Mouse (Mus musculus) forelimb bud, embryonic 11.5 days (tissue): ENCODE measurements around the gene Cd59b.
A peak's percentile ranks its signal among the peaks of the same experiment; 100 is the strongest.

ENCODE experiments used
- DNase-seq: peaks from one replicate; pipeline ENCODE4 v3.0.0-alpha.2; 2012; ENCODE audit warnings: low read depth, low spot score

Gene Cd59b

DNA sequence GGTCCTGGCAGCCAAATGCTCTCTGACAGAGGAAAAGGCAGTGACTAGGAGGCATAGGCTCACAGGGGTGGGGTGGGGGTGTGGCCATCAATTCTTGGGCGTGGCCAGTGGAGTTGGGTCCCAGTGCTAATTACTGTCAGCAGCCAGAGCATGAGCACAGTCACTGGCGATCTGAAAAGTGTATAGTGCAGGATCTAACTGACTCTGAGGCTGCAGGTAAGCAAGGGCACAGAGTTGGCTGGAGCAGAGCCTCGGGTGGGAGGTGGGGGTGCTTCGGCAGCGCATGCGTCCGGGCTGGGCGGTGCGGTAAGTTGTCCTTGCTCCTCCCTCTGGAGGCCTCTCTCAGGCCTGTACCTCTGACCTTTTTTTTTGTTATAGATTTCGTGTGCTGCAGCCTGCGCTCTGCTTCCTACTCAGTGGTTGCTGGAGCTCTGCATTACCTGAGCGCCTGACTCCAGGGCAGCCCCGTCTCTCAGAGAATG, at the start of gene Cd59b:
TSS of gene Cd59b (plus strand) at position 146 of the 482 bp plus-strand sequence.
- peak; percentile 45 for DNase-seq

DNA sequence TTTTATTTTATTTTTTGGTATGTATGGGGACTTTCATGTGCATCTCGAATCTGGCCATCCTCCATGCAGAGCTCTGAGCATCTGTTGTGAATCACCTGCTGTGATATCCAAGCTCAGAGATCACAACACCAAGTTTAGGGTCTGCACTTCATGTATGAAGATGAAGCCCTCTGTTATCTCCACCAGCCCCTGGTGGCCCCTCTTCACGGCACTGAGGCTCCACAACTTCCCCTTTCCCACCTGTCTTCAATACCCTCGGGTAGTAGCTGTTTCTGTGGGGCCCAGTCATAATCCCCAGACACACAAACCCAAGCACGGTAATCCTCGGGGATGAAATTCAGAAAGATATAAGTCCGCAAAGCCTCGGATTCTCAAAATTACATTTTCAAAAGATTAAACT, 46.6 kb upstream of the Cd59b start:
- no peak for DNase-seq

DNA sequence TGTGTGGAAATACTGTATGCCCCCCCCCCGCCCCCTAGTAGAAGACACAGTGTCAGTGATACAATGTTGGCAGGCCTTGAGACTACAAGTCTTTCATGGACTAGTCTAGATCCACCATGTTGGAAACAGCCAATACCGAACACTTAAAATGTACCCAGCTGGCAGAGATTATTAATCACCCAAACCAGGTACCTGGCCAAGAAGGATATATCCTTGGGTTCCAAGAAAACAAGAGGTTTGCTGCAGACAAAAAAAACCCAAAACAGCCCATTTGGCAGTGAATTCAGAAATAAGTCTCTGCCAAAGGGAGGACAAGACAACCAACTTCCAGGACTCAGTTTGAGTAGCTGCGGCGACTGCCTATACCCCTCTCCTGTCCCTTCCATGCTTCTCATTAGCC, 45.0 kb upstream of the Cd59b start:
- no peak for DNase-seq

DNA sequence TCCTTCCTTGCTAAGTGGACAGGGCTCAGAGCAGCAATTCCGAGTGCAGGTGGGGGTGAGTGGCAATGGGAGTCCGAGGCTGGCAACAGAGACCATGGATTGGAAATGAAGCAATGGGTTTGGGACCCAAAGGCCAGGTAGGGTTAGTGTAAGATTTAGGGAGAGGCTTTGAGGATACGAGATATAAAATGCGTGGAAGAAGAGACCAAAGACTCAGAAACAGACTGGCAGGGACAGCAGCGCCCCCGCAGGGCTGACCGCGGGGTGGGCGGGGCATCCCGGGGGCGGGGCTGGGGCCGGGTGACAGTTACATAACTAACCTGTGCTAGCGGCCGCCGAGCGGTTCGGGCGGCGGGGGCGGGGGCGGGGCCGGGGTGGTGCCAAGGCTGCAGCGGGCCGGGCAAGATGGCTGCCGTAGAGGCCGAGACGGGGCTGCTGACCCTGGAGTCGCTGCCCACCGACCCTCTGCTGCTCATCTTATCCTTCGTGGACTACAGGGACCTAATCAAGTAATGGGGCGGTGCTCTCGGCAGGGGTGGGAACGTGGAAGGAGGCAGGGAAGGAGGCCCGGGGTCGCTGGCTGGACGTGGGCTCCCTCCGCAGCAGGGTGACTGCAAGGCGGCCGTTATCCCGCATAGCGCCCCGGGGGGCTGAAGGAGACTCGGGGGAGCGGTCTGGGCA, 42.1 kb upstream of the Cd59b start, which contains the start of gene Fbxo3:
TSS of gene Fbxo3 (plus strand) at position 264 of the 681 bp plus-strand sequence.
- peak; percentile 51 for DNase-seq

DNA sequence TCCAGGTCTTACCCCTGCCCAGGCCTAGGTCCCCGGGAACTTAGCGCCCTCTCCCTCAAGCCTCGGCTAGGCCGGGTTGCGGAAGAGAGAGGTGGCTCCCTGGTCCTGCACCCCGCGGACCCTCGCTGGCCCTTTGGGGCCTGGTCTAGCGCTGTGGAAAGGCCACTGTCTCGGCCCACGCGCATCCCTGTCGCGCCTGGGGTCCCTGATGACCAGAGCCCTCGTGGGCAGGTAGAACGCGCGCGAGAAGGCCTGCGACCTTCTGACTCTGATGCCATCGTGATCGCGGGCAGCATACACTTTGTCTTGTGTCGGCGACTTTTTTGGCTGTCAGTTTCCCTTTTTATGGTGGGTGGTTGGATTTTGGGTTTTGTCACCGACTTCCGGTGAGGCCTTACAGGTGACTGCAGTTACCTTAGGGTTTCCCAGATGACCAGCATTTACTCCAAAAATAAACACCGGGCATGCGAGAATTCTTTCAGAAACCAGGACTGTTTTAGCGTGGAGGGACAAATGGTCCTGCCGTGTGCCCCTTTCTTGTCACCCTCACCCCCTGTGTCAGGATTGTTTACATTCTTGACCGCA, 41.4 kb upstream of the Cd59b start, which contains the start of gene 4931422A03Rik:
TSS of gene 4931422A03Rik (minus strand) at position 223 of the 585 bp plus-strand sequence.
- DNase-seq = no peak

DNA sequence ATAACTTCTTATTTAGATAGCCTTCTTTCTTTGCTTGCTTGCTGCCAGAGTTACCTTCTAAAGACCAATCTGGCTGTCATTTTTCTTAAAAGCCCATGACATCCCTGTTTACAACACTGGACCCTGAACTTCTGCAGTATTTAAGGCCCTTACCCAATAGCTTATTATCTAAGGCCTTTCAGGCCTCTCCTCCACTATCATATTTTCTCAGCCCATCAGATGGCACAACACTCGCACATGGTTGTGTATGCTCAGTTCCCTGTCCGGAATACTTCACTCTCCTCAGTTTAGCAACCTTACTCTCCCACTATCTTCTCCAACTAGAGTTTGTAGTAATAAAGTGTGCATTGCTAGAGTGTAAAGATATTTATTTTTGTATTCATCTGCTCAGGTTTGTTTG, 40.6 kb upstream of the Cd59b start:
- no peak for DNase-seq

DNA sequence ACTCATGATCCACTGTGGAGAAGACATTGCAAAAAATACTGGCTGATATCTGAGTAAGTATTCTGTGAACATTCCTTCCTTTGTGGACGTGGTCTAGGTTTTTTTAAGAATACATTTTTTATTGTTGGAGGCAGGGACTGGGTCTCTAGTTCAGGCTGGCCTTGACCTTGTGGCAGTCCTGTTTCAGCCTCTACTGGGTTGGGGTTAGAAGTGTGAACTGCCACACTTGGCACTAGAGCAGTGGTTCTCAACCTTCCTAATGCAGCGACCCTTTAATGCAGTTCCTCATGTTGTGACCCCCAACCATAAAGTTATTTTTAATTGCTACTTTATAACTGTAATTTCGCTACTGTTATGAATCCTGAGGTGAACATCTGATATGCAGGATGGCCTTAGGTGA, 39.3 kb upstream of the Cd59b start:
- no peak for DNase-seq

DNA sequence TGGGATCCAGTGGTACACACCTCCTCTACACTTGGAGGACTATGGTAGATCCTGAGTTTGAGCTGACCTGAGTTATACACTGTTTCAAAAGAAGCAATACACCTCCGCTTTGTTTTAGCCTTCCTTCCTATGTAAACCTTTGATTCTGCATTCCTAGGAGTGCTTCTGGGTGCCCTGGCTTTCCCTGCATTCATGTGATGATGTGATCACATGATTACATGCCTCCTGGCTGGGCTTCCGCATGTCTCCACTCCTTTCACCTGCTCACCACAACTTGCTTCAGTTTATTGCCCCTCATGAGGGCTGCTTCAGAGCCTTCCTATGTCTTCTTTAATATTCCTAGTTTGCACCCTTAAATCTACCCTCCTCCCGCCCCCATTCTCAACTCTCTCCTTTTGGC, 37.6 kb upstream of the Cd59b start:
- no peak for DNase-seq

DNA sequence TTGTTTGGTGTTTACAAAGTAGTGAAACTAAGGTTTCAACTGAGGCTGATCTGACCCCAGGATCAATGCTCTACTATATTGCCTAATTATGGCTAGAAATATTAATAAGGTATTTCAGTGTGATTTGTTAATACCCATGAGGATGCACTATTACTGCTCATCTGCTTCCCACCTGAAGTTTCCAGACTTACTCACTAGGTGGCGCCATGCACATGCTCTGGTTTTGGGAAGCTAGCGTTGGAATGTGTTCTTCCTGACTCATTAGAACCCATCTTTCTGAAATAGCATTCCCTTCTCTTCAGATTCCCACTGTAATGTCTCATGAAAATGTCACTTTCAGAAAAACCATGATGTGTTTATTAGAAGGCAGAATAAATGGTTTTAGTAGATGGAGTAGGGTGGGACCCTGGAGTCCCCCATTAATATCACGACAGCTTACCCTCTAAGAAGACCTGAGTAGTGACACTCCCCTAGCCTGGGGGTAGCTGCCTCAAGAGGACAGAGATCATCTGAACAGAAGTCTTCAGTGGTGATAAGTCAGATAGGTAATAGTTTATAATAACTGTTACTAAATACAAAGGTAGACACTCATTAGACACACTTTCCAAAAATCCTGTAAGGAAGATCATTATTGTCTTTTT, 34.7 kb upstream of the Cd59b start:
- DNase-seq = peak; percentile 63

DNA sequence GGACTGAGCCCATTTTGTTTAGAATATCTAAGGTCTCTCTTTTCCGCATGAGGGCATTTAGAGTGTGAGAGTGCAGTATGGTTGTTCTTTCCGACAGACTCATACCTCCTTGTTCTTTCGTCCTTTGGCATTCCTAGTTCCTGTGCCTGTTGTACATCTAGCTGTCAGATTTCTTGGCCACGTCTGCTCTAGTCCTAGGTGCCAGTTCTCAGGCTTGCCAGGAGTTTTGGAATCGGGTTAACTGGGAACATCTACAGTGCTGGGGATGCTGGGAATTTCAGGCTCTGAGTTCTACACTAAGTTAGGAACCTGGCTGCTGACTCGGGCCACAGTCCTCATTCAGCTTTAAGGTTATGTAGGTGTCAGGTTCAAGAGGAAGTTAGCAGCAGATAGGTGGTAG, 34.1 kb upstream of the Cd59b start:
- no peak for DNase-seq

DNA sequence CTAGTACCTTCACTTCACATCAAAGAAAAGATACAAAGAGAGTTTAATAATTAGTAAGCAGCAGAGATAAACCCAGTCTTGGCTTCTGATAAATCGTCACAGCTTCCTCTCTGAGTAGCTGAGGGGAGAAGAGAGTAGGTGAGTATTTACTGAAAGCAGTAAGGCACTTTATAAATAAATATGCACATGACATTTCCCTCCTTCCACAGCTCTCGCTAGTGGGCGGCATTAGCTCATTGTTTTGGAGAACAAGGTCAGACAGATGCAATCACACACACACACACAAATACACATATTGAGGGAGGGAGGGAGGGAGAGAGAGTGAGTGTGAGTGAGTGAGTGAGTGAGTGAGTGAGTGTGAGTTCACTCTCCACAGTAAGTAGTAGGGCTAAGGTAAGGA, 33.3 kb upstream of the Cd59b start:
- no peak for DNase-seq

DNA sequence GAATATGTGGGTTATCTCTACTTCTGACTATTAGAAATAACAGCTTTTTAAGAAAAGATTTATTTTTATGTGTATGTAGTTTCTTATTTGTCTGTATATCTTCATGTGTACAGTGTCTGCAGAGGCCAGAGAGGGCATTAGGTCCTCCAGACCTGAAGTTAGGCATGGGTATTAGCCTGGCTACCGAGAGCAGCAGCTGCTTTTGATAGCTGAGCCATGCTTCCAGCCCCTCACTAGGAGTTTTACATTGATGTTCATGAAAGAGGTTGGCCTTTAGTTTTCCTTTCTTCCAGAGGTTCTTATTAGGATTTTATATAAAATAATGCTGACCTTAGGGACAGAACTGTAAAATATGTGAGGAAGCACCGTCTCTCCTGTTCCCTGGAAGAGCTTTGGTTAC, 31.4 kb upstream of the Cd59b start:
- no peak for DNase-seq

DNA sequence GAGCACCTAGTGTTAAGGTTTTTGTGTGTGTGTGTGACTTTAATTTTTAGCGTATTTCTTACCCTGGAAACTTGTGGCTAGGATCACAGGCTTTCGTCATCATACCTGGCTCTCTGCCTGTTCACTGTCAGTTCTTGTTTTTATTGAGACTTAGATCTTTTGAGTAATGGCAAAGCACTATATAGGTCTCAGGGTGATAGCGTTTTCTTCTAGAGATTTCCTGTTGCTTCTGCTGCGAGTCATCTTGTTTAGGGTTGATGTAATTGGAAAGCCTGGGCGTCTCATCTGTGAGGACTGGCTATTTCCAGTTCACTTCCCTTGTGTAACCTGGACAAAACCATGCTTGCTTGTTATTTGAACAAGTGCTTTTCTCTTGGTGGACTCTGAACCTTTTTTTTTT, 28.0 kb upstream of the Cd59b start:
- DNase-seq = no peak

DNA sequence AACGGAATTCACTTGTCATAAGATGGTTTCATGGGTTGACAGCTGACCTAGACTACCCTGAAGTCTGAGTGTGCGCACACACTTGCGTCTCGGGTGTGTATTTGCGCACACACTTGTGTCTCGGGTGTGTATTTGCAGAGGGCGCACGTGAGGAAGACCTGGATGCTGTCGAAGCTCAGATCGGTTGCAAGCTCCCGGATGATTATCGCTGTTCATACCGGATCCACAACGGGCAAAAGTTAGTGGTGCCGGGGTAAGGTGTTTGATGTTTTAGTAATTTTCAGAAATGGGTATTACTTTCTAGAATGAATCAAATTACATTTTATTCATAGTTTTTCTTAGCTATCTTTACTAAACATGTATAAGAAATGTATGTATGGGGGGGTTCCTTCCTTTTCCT, 26.9 kb upstream of the Cd59b start:
- DNase-seq = no peak

DNA sequence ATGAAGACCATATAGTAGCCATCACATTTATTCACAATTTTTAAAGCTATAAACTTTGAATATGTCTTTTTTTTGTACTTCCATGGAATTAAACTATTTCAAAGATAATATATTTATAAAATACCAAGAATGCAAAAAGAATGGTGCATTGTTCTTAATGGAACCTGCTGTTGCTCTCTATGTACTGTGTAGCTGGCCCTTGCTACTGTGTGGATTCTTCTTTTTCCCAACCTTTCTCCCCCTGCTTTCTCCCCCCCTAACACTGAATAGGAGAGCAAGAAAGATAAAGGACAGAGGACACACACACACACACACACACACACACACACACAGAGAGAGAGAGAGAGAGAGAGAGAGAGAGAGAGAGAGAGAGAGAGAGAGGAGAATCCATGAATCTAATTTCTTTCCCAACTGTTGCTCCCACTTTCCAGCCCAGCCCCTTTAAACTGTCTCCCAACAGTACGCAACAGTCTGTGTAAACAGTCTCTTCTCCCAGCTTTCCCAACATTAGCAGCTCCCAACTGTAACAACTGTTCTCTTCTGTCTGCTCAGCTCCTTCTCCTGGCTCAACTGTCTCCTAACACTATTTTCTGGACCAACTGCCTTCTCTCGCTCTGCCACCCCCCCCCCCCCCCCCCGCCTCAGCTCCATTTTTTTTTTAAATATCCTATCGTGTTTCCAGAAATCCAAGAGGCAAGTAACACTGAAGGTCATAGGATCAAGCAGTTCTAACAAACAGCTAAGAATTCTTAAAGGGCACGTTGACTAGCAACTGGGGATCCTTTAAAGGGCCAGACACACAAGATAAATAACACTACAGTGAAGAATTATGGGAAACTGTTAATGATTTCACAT, 25.8 kb upstream of the Cd59b start:
- no peak for DNase-seq

DNA sequence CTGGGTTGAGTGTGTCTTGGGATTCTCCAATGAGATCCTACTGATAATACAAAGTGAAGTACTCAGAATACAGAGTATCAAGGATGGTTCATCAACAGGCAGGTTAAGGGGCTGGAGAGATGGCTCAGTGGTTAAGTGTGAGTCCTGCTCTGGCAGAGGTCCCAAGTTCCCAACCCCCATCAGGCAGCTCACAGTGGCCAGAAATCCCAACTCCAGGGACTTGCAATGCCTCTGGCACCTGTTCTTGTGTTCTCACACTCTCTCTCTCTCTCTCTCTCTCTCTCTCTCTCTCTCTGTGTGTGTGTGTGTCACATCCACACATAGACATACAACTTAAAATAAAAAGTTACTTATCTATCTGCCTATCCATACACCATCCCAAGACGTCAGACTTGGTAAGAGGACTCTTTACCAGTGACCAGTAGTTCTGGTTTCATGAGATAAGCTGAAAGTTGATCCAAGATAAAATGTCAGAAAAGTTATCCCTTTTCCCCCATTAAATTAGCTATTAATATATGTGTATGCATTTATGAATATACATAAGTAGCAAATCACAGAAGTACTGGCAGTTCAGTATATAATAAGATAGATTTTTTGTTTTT, 25.1 kb upstream of the Cd59b start:
- DNase-seq = no peak

DNA sequence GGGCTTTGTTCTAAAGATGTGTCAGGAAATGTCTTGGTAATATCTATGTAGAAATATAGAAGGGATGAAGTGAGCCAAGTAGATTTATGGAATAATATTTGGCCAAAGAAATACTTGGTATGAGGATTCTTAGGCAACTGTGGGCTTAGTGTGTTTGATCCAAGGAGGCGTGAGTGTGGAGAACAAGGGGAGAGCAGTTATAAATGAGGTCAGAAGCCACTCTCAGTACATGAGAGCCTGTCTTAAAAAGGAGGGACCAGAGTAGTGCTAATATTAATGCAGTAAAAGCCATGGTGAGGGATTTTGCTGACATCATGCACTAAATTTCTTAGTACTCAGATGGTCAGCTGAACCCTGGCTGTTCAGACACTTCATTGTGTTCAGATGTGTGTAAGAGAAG, 11.3 kb upstream of the Cd59b start:
- DNase-seq = no peak

DNA sequence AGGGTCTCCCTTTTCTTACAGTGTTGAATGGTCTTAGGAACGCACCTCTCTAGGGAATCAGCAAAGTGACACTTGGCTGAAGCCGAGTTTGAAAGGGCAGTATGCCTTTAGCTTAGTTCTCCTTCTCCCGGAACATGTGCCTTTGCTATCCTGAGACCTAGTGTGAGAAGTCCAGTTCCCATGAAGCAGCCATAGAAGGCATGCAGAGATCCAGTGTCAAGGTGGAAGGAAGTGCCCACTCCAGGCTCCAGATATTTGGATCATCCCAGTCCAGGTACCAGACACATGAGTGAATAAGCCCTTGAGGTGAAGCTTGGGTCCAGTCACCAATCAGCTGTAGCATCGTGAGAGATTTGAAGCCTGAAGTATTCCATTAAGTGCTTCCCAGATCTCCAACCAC, 10.7 kb upstream of the Cd59b start:
- no peak for DNase-seq

DNA sequence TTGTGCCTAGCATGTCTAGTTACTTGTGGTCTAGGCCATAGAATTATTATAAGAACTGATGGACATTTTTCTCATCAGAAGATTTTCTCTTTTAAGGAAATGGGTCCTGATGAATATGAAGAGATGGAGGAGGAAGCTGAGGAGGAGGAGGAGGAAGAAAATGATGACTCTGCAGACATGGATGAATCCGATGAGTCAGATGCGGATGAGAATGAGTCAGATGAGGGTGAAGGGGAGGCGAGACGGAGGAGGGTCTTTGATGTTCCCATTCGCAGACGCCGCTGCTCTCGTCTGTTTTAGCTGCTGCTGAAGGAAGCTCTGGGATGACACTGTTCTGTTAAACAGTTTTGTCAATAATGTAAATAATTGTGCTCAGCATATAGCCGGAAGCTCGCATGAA, 9.9 kb upstream of the Cd59b start:
- DNase-seq = no peak

DNA sequence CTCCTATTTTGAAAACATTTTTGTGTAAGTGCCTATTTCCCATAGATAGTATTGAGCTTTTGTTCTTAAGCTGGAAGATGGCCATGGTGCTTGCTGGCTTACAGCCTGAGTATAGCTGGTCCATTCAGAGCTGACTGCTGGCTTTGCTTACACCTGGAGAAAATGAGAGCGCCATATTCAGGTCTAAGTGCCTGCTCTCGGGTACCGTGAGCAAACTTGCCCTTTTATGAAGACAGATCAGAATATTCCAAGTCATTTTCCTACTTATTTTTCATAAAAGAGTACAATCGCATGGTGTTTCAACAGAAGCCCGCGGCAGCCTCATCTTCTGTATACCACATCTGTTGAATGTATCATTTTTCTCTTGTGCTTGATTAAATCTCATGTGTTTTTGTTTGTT, 8.7 kb upstream of the Cd59b start:
- no peak for DNase-seq

DNA sequence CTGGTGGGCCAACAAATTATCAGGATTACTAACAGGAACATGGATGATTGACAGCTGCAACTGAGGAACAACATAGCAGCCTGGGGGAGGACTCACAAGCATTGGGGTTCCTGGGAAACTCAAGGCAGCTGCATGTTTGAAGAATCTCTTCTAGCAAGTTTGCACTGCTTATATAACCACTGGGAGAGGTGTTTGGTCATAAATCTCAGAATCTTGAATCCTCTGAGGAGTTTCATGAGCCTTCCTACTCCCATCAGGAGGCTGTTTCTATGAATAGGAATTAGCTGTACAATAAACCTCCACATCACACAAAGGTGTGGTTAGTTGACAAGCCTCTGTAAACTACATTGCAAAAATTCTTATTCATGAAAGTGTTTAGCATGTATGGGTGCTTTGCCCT, 7.0 kb upstream of the Cd59b start:
- no peak for DNase-seq

DNA sequence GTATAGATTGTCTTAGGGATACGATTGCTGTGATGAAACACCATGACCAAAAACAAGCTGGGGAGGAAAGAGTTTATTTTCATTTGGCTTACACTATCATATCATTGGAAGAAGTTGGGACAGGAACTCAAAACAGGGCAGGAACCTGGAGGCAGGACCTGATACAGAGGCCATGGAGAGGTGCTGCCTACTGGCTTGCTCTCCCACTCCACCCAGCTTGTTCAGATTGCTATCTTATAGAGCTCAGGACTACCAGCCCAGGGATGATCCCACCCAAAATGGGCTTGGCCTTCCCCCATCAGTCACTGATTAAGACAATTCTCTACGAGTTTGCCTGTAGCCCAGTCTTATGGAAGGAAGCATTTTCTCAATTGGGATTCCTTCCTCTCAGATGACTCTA, 5.5 kb upstream of the Cd59b start:
- no peak for DNase-seq
